Mouse (Mus musculus): ENCODE results near the gene Mt3. TPM values are rescaled to one million over a fixed set of nuclear protein-coding genes. Genes with fewer than 3 reads are reported as not detected.
"Not testable (repeated sequence)": the region's sequence is repeated elsewhere in the genome, so short reads cannot be mapped to it uniquely, and the experiment has no call there.

The Mt3 gene
- total RNA-seq (2021): 100 to 1,000 TPM; 827 to 906 TPM

GRCm38 (mm10) chr8:94152513-94153300, at the start of gene Mt3:
Gene Mt3, plus strand, starts transcription at chr8:94152607.
- intact Hi-C loops (cut with DNase I): loop anchor here (2.0 kb wide), 2 partner anchors 32 to 54 kb away; partner anchors contain the start of gene Bbs2
- DNase-seq (ENCODE audit: low spot score in 2 of 2): peak; percentile 88 to 89

- DNase-seq (ENCODE audit: low spot score in 2 of 2): peak; percentile 49 to 79
- intact Hi-C loops (cut with DNase I): loop anchor here (5.0 kb wide), 2 partner anchors 63 to 93 kb away; no protein-coding TSS in a partner anchor
These were observed 48.3 kb upstream of the Mt3 start for GRCm38 (mm10) chr8:94104146-94104545.

- intact Hi-C loops (cut with DNase I): no loop called here
- no peak for DNase-seq (ENCODE audit: low spot score in 2 of 2)
These were observed 44.5 kb upstream of the Mt3 start for GRCm38 (mm10) chr8:94107871-94108270.

- DNase-seq (ENCODE audit: low spot score in 2 of 2): no peak
- intact Hi-C loops (cut with DNase I): no loop called here
These were observed 43.0 kb upstream of the Mt3 start for GRCm38 (mm10) chr8:94109396-94109795.

GRCm38 (mm10) chr8:94109835-94110234, 42.6 kb upstream of the Mt3 start:
- intact Hi-C loops (cut with DNase I): no loop called here
- DNase-seq (ENCODE audit: low spot score in 2 of 2): no peak

GRCm38 (mm10) chr8:94110526-94111177, 41.8 kb upstream of the Mt3 start:
- intact Hi-C loops (cut with DNase I): no loop called here
- peak in 1 of 2 experiments; percentile 43 for DNase-seq (ENCODE audit: low spot score in 2 of 2)

GRCm38 (mm10) chr8:94113435-94113834, 39.0 kb upstream of the Mt3 start:
- no peak for DNase-seq (ENCODE audit: low spot score in 2 of 2)
- intact Hi-C loops (cut with DNase I): no loop called here

GRCm38 (mm10) chr8:94113972-94114371, 38.4 kb upstream of the Mt3 start:
- intact Hi-C loops (cut with DNase I): no loop called here
- DNase-seq (ENCODE audit: low spot score in 2 of 2): no peak

- peak; percentile 49 to 74 for DNase-seq (ENCODE audit: low spot score in 2 of 2)
- intact Hi-C loops (cut with DNase I): no loop called here
These were observed 33.5 kb upstream of the Mt3 start for GRCm38 (mm10) chr8:94118776-94119430.

- DNase-seq (ENCODE audit: low spot score in 2 of 2): peak in 1 of 2 experiments; percentile 32
- intact Hi-C loops (cut with DNase I): loop anchor here (2.0 kb wide), 1 partner anchor 31 kb away; the partner anchor contains the start of gene Mt3
These were observed 30.8 kb upstream of the Mt3 start for GRCm38 (mm10) chr8:94121625-94122024.

- intact Hi-C loops (cut with DNase I): no loop called here
- DNase-seq (ENCODE audit: low spot score in 2 of 2): no peak
These were observed 29.5 kb upstream of the Mt3 start for GRCm38 (mm10) chr8:94122711-94123468.

- DNase-seq (ENCODE audit: low spot score in 2 of 2): no peak
- intact Hi-C loops (cut with DNase I): no loop called here
These were observed 24.7 kb upstream of the Mt3 start for GRCm38 (mm10) chr8:94127711-94128110.

GRCm38 (mm10) chr8:94129133-94129789, 23.1 kb upstream of the Mt3 start:
- peak in 1 of 2 experiments; percentile 15 for DNase-seq (ENCODE audit: low spot score in 2 of 2)
- intact Hi-C loops (cut with DNase I): no loop called here

GRCm38 (mm10) chr8:94130126-94130525, 22.3 kb upstream of the Mt3 start:
- DNase-seq (ENCODE audit: low spot score in 2 of 2): no peak
- intact Hi-C loops (cut with DNase I): no loop called here

- DNase-seq (ENCODE audit: low spot score in 2 of 2): no peak
- intact Hi-C loops (cut with DNase I): no loop called here
These were observed 20.3 kb upstream of the Mt3 start for GRCm38 (mm10) chr8:94132096-94132495.

- intact Hi-C loops (cut with DNase I); DNase-seq (ENCODE audit: low spot score in 2 of 2): not testable (repeated sequence)
These were observed 17.8 kb upstream of the Mt3 start for GRCm38 (mm10) chr8:94134601-94135000.

- intact Hi-C loops (cut with DNase I): no loop called here
- no peak for DNase-seq (ENCODE audit: low spot score in 2 of 2)
These were observed 16.9 kb upstream of the Mt3 start for GRCm38 (mm10) chr8:94135556-94135955.

GRCm38 (mm10) chr8:94136192-94136591, 16.2 kb upstream of the Mt3 start:
- intact Hi-C loops (cut with DNase I): no loop called here
- DNase-seq (ENCODE audit: low spot score in 2 of 2): no peak

- DNase-seq (ENCODE audit: low spot score in 2 of 2): no peak
These were observed 15.5 kb upstream of the Mt3 start, which contains the start of gene Mt4 for GRCm38 (mm10) chr8:94136933-94137332. Gene Mt4, plus strand, starts transcription at chr8:94137197.

More at GRCm38 (mm10) chr8:94136933-94137332, 15.5 kb upstream of the Mt3 start, which contains the start of gene Mt4:
- intact Hi-C loops (cut with DNase I): no loop called here
